Mouse (Mus musculus): ENCODE measurements around the gene Gm26992. TPM values are rescaled to one million over a fixed set of nuclear protein-coding genes. Genes with fewer than 3 reads are reported as not detected.

Gene Gm26992
- polyA plus RNA-seq, 2 experiments = 0.41 TPM; not detected in 1

DNA sequence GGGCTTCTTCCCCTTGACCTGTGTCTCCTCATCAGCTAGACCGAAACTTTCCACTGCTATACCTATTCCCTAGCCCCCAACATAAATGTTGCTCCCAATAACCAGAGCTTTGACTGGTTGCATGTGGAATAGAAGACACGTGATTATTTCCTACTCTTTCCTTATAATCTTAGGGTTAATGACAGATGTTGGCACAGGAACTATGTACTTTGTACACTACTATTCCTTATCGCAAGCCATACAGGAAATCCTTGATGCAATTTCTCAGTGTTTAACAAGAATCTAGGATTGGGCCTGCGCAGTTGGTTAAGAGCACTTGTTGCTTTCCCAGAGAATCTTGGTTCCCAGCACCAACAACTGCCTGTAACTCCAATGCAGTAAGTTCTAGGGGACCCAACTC is 86.4 kb downstream of the Gm26992 start:
- Histone ChIP-seq H3K27me3 (ENCODE audit: control insufficient read depth, insufficient read depth, low read length) (no peaks in the 10 kb centered on the region), H3K36me3 (replicated peaks; ENCODE audit: control insufficient read depth, insufficient read depth, low read depth) (no peaks in the 10 kb centered on the region; the same call in 1 of the 2 replicates), H3K4me1 (replicated peaks; ENCODE audit: control insufficient read depth in 2 of 2, insufficient read depth in 2 of 2, low read length in 1 of 2) (no peaks in the 10 kb centered on the region), H3K9ac (replicated peaks) (no peak overlapping the region), H3K4me3 (ENCODE audit: insufficient read depth in 1 of 2, low read depth in 2 of 2, low read length in 2 of 2) (no peak overlapping the region), H3K27ac (no peak overlapping the region), H3K4me2 (ENCODE audit: low read depth) (no peak overlapping the region), H3K9me3 (ENCODE audit: control insufficient read depth, low read length) (no peaks in the 10 kb centered on the region)
- no peak for DNase-seq (ENCODE audit: low read depth in 3 of 3, low spot score in 3 of 3)
- TF ChIP-seq CTCF (IDR thresholded peaks at IDR 0.05; ENCODE audit: low read depth) (no peak), EP300 (IDR thresholded peaks at IDR 0.05; ENCODE audit: low read depth) (no peak)
- 80% methylated on average over 4 of the region's 4 CpGs for WGBS (ENCODE audit: insufficient replicate concordance)
- no peak for ATAC-seq (ENCODE audit: insufficient read depth)

DNA sequence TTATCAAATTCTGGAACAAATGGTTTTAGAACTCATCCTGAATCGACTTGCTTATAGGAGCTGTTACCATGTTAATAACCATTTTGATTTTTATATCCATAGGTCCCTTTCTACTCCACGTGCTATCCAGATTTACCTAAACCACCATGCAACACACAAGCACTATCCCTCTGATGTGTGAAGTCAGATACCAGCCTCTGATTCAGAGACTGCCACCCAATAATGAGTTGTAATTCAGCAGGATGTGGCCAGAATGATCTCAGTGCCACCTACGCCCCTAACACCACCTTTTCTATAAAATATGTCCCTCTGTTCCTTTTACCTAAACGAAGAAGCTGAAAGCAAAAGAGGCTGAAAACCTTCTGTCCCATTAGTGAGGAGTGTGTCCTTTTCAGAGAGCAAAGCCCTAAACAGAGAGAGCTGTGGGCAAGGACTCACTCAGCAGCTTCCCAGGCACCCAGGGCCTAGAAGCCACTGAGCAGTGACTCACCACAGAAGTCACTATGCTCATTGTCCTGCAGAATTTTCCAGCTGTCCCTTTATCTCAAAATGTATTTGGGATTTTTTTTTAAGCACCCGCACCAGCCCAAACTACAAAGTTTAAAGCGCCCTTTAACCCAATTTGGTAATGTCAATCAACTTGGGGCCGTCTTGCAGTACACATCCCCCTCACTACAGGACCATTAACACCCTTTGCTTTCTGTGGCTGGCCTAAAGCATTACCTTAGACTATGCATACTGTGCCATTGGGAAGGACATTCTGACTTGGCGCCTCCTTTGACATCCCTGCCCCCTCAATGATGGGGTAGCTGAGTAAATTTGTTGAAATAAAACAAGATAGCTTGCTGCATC is 87.6 kb downstream of the Gm26992 start:
- no peak for DNase-seq (ENCODE audit: low read depth in 3 of 3, low spot score in 3 of 3)

GRCm38 (mm10) chrX:103514782-103515181 is 93.0 kb downstream of the Gm26992 start:
- WGBS (ENCODE audit: insufficient replicate concordance) = 59% methylated on average over 4 of the region's 4 CpGs
- no peak for ATAC-seq (ENCODE audit: insufficient read depth)

More for the DNA sequence above, 87.6 kb downstream of the Gm26992 start:
- no peaks in the 10 kb centered on the region for H3K27me3 ChIP-seq (ENCODE audit: control insufficient read depth, insufficient read depth, low read length)
- H3K9me3 ChIP-seq (ENCODE audit: control insufficient read depth, low read length) = no peaks in the 10 kb centered on the region
- no peak overlapping the region for H3K27ac ChIP-seq
- no peak overlapping the region for H3K4me3 ChIP-seq (ENCODE audit: insufficient read depth in 1 of 2, low read depth in 2 of 2, low read length in 2 of 2)
- no peaks in the 10 kb centered on the region; the same call in 1 of the 2 replicates for H3K36me3 ChIP-seq (replicated peaks; ENCODE audit: control insufficient read depth, insufficient read depth, low read depth)
- H3K4me1 ChIP-seq (replicated peaks; ENCODE audit: control insufficient read depth in 2 of 2, insufficient read depth in 2 of 2, low read length in 1 of 2) = no peaks in the 10 kb centered on the region
- H3K4me2 ChIP-seq (ENCODE audit: low read depth) = no peak overlapping the region
- TF ChIP-seq CTCF (IDR thresholded peaks at IDR 0.05; ENCODE audit: low read depth) = no peak
- no peak for TF ChIP-seq EP300 (IDR thresholded peaks at IDR 0.05; ENCODE audit: low read depth)
- ATAC-seq (ENCODE audit: insufficient read depth) = no peak
- no peak overlapping the region for H3K9ac ChIP-seq (replicated peaks)
- WGBS (ENCODE audit: insufficient replicate concordance) = 74% methylated on average over 8 of the region's 8 CpGs

DNA sequence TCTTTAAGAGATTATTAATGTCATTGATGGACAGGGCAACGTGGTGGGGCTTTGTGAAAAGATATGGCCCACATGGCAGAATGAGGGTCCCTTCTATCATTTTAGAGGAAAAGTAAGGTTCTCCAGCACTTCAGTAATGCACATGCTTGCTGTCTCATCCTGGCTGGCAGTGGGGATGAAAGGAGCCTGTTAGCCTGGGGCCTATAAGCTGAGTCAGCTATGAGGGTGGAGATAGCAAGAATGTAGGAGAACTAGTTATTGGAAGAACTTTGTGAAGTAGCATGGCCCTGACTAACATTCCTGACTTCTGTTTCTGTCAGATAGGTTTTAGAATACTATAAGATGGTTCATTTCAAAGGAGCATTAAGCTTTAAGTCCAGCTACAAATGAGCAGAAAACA is 93.5 kb downstream of the Gm26992 start:
- no peak overlapping the region for H3K4me3 ChIP-seq (ENCODE audit: insufficient read depth in 1 of 2, low read depth in 2 of 2, low read length in 2 of 2)
- no peak for DNase-seq (ENCODE audit: low read depth in 3 of 3, low spot score in 3 of 3)
- H3K4me1 ChIP-seq (replicated peaks; ENCODE audit: control insufficient read depth in 2 of 2, insufficient read depth in 2 of 2, low read length in 1 of 2) = peaks cover 0 to 13% of the 10 kb centered on the region in 2 experiments; a peak in 3 of 4 replicates
- H3K27me3 ChIP-seq (ENCODE audit: control insufficient read depth, insufficient read depth, low read length) = no peaks in the 10 kb centered on the region
- no peaks in the 10 kb centered on the region for H3K9me3 ChIP-seq (ENCODE audit: control insufficient read depth, low read length)
- 70% methylated on average over 1 of the region's 1 CpGs for WGBS (ENCODE audit: insufficient replicate concordance)
- no peaks in the 10 kb centered on the region for H3K36me3 ChIP-seq (replicated peaks; ENCODE audit: control insufficient read depth, insufficient read depth, low read depth)
- TF ChIP-seq EP300 (IDR thresholded peaks at IDR 0.05; ENCODE audit: low read depth) (no peak), CTCF (IDR thresholded peaks at IDR 0.05; ENCODE audit: low read depth) (no peak)
- no peak overlapping the region for H3K4me2 ChIP-seq (ENCODE audit: low read depth)
- no peak for ATAC-seq (ENCODE audit: insufficient read depth)
- no peak overlapping the region for H3K27ac ChIP-seq
- no peak overlapping the region for H3K9ac ChIP-seq (replicated peaks)

More at GRCm38 (mm10) chrX:103514782-103515181, 93.0 kb downstream of the Gm26992 start:
- Histone ChIP-seq H3K36me3 (replicated peaks; ENCODE audit: control insufficient read depth, insufficient read depth, low read depth) (no peaks in the 10 kb centered on the region), H3K4me3 (ENCODE audit: insufficient read depth in 1 of 2, low read depth in 2 of 2, low read length in 2 of 2) (no peak overlapping the region), H3K4me2 (ENCODE audit: low read depth) (no peak overlapping the region), H3K9me3 (ENCODE audit: control insufficient read depth, low read length) (no peaks in the 10 kb centered on the region), H3K9ac (replicated peaks) (no peak overlapping the region), H3K27me3 (ENCODE audit: control insufficient read depth, insufficient read depth, low read length) (no peaks in the 10 kb centered on the region), H3K27ac (no peak overlapping the region), H3K4me1 (replicated peaks; ENCODE audit: control insufficient read depth in 2 of 2, insufficient read depth in 2 of 2, low read length in 1 of 2) (peaks cover 0 to 12% of the 10 kb centered on the region in 2 experiments; a peak in 3 of 4 replicates)
- no peak for DNase-seq (ENCODE audit: low read depth in 3 of 3, low spot score in 3 of 3)
- no peak for TF ChIP-seq EP300 (IDR thresholded peaks at IDR 0.05; ENCODE audit: low read depth)

- no peak for TF ChIP-seq CTCF (IDR thresholded peaks at IDR 0.05; ENCODE audit: low read depth)
- TF ChIP-seq EP300 (IDR thresholded peaks at IDR 0.05; ENCODE audit: low read depth) = peak; percentile 34; the same call in 1 of the 2 replicates
Observed at GRCm38 (mm10) chrX:103518798-103519197, 97.0 kb downstream of the Gm26992 start.

More at GRCm38 (mm10) chrX:103518798-103519197, 97.0 kb downstream of the Gm26992 start:
- H3K27me3 ChIP-seq (ENCODE audit: control insufficient read depth, insufficient read depth, low read length) = no peaks in the 10 kb centered on the region
- no peak overlapping the region for H3K9ac ChIP-seq (replicated peaks)
- 36% methylated on average over 2 of the region's 2 CpGs for WGBS (ENCODE audit: insufficient replicate concordance)
- H3K36me3 ChIP-seq (replicated peaks; ENCODE audit: control insufficient read depth, insufficient read depth, low read depth) = no peaks in the 10 kb centered on the region
- peaks cover 0 to 13% of the 10 kb centered on the region in 2 experiments; a peak in 3 of 4 replicates for H3K4me1 ChIP-seq (replicated peaks; ENCODE audit: control insufficient read depth in 2 of 2, insufficient read depth in 2 of 2, low read length in 1 of 2)
- H3K9me3 ChIP-seq (ENCODE audit: control insufficient read depth, low read length) = no peaks in the 10 kb centered on the region
- H3K4me2 ChIP-seq (ENCODE audit: low read depth) = no peak overlapping the region; the same call in 1 of the 2 replicates
- no peak overlapping the region for H3K4me3 ChIP-seq (ENCODE audit: insufficient read depth in 1 of 2, low read depth in 2 of 2, low read length in 2 of 2)
- ATAC-seq (ENCODE audit: insufficient read depth) (peak; percentile 62), DNase-seq (ENCODE audit: low read depth in 3 of 3, low spot score in 3 of 3) (no peak)
- H3K27ac ChIP-seq = no peak overlapping the region
